Mouse (Mus musculus) brain, embryonic 14.5 days (tissue): ENCODE measurements at regions not wholly inside any gene's neighbourhood (a gene's known extent, or its start where the extent isn't known, plus 50 kb on each side); places are given as distances from the start of the nearest gene placed in this dataset.

Source experiments
- DNase-seq: peaks from one replicate; pipeline ENCODE4 v3.0.0-alpha.2; 2011; ENCODE audit warnings: low read depth
- CTCF ChIP-seq: fragments of 200-500 bp; IDR thresholded peaks from 2 replicates; pipeline ENCODE4 v1.5.1; 2012; ENCODE audit warnings: inconsistent platforms, mild to moderate bottlenecking, moderate library complexity, borderline replicate concordance; ENCODE audit not compliant: insufficient read depth, insufficient read length; ENCODE audit errors: extremely low read depth
- POLR2A ChIP-seq: fragments of 200-500 bp; IDR thresholded peaks from 2 replicates; pipeline ENCODE4 v1.6.1; 2012; ENCODE audit warnings: mild to moderate bottlenecking, inconsistent platforms, borderline replicate concordance; ENCODE audit not compliant: poor library complexity, insufficient read depth, insufficient read length, severe bottlenecking; ENCODE audit errors: extremely low read depth

GRCm38 (mm10) chr11:17324651-17325050, 67.3 kb downstream of the C1d start:
- DNase-seq: peak; percentile 76
- TF ChIP-seq POLR2A (no peak), CTCF (no peak)

DNA sequence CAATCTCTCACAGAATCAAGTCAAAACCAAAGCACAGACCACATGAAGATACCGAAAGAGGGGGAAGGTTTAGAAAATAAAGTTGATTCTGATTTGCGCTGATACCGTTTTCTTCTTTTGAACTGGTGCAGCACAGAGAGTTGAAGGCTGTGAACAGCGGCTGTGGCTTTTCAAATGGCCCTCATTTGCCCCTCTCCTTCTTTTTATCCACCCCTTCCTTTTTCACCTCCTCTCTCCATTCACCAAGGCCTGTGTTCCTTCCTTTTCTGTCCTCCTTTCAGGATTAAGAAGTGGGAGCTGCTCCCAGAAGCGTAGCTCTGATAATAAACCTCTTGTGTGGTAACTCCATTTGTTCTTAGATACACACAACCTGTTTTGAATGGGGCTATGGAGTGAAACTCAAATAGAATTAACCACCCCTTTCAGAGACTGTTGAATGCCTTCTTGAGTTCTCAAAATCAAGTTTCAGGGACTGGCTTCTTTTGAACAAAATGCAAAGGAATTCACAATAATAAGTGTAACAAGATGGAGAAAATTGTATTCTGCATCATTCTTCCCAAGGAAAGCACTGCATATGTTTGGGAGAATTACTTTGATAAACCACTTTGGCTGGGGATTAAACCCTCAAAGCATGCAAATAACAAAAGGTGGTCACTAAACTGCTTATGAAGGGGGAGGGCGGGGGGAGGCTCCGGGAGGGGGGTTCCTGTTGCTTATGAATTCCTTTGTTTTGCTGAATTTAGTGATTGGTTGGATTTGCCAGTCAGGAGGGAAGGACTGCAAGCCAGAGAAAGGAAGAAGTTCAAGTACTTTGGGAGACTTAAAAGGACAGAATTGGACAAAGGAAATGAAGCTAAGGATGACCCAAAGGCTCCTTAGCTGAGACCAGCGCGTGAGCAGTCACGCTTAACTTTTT, 68.6 kb downstream of the C1d start:
- DNase-seq: peak; percentile 88
- TF ChIP-seq POLR2A (no peak), CTCF (no peak)

DNA sequence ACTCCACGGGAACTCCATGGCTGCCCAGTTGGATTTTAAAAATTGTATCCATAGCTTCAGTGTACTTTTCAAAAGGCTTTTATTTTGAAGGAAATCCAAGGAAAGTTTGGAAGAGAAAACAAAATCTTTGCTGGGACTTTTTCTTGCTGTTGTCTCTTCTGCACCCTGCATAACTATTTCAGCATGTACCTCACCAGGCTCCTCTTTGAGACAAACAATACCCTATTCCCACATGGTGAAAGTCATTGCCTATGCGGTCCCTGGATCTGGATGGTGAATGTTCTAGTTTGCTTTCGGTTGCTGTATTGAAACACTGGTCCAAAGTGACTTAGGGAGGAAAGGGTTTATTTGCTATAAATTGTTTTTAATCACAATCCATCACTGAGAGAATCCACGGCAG, 69.3 kb downstream of the C1d start:
- no peak for TF ChIP-seq CTCF
- no peak for TF ChIP-seq POLR2A

GRCm38 (mm10) chr11:17351476-17351875, 94.1 kb downstream of the C1d start:
- TF ChIP-seq POLR2A (no peak), CTCF (no peak)
- peak; percentile 29 for DNase-seq

More for the DNA sequence above, 69.3 kb downstream of the C1d start:
- no peak for DNase-seq

DNA sequence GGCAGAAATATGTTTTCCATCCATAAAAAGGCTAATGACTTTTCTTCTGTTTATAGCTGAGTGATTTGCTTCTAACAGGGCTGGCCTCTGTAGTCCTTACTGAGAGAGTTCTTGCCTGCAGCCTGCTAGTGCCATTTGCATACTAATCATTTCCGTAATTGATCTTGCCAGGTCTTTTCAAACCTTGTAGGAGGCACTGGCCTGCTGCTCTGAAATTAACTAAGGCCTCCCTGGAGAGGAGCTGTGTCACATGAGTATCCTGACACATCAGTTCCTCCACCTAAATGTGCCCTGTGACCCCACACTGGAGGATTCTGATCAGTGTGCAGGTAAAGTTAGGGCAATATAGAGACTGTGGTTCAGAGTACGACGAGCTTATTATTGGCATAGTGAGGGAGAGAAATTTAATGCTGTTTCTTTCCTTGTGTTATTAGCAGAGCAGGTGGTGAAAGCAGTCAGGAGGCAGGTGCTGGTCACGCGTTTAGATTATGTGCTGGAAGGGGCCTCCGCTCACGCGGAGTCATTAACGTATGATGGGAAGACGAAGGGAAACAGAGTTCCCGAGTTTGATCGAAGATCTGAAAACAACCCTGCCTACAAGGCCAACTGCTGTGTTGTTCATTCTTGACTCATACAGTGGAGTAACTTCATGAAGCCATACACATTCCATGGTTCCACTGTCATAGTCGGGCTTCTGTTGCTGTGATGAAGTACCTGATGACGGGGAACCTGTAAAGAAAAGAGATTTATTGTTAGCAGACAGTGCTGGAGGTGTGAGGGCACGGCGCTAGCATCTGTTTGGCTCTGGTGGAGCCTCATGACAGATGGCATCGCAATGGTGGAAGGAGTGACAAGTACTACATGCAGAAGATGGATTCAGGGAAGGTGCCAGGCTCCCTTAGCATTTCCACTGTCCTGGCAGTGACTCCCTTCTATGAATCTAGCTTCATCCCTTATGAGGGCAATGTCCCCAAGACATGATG, 95.1 kb downstream of the C1d start:
- TF ChIP-seq POLR2A: no peak
- DNase-seq: peak; percentile 78

- DNase-seq: no peak
- TF ChIP-seq CTCF (no peak), POLR2A (no peak)
Measured at GRCm38 (mm10) chr11:17359698-17360254, 102.4 kb downstream of the C1d start.

DNA sequence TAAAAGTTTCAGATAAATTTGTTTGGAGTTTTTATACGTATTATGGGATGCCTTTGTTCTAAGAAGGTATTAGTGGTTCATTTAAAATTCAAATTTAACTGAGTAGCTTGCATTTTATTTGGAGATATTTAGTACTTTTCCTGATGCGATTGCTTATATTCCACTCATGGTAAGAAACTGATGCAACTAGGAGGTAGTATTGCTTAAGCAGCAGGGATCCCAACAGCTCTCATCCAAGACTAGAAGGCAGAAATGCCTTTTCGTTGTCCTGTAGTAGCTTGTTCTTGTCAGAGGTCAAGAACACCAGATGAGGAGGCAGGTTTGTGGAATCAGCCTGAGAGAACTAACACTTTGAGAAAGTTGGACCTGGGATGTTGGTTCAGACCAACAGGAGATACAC, 120.5 kb downstream of the C1d start:
- no peak for DNase-seq
- TF ChIP-seq POLR2A (no peak), CTCF (no peak)

- no peak for TF ChIP-seq CTCF
- no peak for TF ChIP-seq POLR2A
- no peak for DNase-seq
Measured at GRCm38 (mm10) chr11:17386756-17387155, 129.4 kb downstream of the C1d start.

- peak; percentile 28 for DNase-seq
- no peak for TF ChIP-seq CTCF
- TF ChIP-seq POLR2A: no peak
Measured at GRCm38 (mm10) chr11:17393832-17394231, 136.5 kb downstream of the C1d start.

- peak; percentile 81 for DNase-seq
- TF ChIP-seq POLR2A (no peak), CTCF (no peak)
Measured at GRCm38 (mm10) chr11:17414531-17414930, 157.2 kb downstream of the C1d start.

GRCm38 (mm10) chr11:17415144-17415543, 157.8 kb downstream of the C1d start:
- TF ChIP-seq POLR2A: no peak
- no peak for TF ChIP-seq CTCF
- DNase-seq: peak; percentile 77

DNA sequence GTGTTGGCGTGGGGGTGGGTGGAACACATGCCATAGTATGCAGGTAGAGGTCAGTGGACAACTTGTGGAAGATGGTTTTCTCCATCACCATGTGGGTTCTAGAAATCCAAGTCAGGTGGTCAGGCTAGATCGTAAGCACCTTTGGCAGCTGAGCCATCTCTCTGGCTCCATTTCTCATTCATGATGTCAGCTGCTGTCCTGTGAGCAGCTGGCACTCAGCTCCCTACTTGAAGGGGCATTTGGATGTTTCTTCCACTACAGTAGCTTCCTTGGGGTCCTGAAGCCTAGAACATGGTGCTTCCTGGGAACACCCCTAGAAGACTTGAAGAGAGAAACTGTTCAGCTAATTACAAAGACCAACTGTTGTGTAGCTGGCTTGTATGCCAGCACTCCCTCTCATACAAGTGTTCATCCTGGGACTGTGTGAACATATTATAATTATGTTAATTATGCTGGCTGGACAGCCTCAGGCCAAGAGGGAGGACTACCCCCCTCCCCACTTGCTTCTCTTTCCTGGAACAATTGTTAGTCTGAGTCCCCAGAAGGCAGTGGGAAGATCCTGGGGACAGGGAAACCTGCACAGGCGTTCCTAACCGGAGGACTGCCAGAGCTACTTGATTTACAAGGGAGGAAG, 160.4 kb downstream of the C1d start:
- TF ChIP-seq CTCF (no peak), POLR2A (no peak)
- DNase-seq: peak; percentile 66
